Mouse (Mus musculus) urinary bladder, postnatal 4 days (tissue): ENCODE measurements at regions not wholly inside any gene's neighbourhood (a gene's known extent, or its start where the extent isn't known, plus 50 kb on each side); places are given as distances from the start of the nearest gene placed in this dataset.

Experiments used
- DNase-seq, 2 experiments: peaks; one replicate each; pipeline ENCODE4 v3.0.0; 2021 to 2022; ENCODE audit warnings: low spot score in 2 of 2

DNA sequence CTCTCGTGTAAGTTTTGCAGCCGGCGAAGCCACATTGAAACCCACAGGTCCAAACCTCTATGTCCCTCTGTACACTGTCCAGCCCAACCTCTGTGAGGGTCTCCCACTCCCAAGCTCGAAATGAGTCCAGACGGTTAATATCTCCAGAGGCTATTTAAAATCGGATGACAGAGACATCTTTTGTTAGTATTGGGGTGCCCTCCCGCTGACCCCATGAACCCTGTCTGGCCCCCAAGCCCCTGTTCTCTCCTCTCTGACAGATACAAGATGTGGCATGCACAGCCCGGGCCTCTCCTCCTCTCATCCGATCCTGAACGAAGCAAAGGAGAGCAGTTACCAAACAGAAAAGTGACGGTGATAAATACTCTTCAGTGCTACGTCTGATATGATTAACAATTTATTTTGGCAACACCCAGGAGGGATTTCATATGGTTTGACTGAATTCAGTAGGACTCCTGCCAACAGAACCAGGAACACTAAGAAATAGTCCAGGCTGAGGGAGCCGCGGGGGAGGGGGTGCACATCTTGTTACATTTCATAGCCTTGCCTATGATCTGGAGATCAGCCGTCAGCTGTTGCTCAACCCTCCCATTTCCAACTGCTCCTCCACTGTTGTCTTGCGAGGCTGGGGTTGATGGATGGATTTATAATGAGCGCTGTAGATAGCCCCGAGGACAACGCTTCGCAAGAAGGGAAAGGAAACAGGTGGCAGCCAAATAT lies 266.6 kb upstream of the Klf3 start:
- peak; percentile 66 to 67 for DNase-seq

- DNase-seq = no peak
Measured at GRCm38 (mm10) chr5:64537113-64537780, 265.9 kb upstream of the Klf3 start.

DNA sequence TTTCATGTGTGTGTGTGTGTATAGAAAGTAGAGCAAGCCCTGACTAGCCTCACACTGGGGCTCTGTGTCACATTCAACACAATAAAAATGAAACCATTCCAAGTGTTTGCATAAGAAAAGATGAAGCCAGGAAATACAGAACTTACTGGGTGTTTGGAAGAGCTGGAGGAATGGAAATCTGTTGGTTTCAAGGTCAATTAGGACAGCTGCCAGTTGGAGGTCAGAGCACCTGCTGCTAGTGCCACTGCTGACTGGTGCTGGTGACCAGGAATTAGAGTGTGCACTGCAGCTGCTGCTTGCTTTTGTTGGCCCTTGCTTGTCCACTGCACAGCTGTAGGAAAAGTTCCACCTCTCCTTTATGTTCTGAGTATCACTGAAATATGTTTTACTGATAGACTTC lies 261.4 kb upstream of the Klf3 start:
- DNase-seq = no peak

DNA sequence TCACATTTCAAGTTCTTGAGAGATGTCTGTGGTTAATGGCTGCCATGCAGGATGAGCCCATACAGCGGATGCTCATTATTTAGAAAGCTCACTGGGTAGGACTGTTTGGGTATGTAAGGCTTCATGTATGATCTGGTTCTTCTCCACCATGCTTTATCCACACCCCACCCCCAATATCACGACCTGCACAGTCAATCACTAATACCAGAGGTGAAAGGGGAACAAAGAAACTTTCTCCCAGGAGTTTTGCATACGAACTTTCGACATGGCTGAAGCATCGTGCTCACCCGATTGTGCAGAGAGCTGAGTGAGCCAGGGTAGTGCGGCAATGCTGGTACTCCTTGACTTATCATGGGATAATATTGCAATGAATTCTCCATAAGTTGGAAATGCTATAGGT lies 247.3 kb upstream of the Klf3 start:
- no peak for DNase-seq

- peak in 1 of 2 experiments; percentile 26 for DNase-seq
Measured at GRCm38 (mm10) chr5:64566451-64567390, 236.5 kb upstream of the Klf3 start.

DNA sequence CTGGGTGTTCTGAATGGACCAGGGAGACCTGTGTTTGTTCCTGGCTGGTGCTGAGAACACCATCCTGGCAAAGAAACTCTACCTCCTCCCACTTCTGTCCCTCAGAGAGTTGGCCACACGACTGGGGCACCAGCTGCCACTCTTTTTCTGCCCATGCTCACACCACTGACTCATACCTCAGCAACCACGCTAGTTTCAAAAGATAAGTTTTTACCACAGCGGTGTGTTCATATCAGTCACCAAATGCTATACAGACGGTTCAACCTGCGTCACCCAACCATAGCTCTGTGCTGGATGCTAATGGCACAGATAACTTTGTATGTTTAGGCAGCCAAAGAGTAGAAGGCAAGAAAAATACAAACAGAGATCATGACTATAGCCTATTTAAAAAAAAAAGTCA lies 235.4 kb upstream of the Klf3 start:
- peak in 1 of 2 experiments; percentile 13 for DNase-seq

GRCm38 (mm10) chr5:64568294-64568693 lies 234.9 kb upstream of the Klf3 start:
- peak in 1 of 2 experiments; percentile 33 for DNase-seq

DNA sequence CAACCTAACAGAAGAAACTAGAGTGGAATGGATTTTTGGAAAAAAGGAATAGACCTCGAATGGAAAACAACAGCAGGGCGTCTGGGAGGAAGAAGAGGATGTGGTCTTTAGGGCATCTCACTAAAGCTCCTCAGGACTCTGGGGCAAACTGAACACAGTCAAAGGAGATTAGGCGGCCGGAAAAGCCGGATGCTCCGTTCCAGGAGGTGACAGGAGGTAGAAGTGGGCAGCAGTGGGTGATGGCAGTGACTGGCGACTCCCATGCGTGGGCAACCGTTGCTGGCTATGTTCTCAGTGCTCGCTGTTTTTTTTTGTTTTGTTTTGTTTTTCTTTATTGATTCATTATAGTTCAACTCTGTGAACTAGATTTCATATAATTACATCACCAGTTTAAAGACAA lies 228.8 kb upstream of the Klf3 start:
- peak in 1 of 2 experiments; percentile 55 for DNase-seq

- peak in 1 of 2 experiments; percentile 31 for DNase-seq
Measured at GRCm38 (mm10) chr5:64575896-64576295, 227.3 kb upstream of the Klf3 start.

DNA sequence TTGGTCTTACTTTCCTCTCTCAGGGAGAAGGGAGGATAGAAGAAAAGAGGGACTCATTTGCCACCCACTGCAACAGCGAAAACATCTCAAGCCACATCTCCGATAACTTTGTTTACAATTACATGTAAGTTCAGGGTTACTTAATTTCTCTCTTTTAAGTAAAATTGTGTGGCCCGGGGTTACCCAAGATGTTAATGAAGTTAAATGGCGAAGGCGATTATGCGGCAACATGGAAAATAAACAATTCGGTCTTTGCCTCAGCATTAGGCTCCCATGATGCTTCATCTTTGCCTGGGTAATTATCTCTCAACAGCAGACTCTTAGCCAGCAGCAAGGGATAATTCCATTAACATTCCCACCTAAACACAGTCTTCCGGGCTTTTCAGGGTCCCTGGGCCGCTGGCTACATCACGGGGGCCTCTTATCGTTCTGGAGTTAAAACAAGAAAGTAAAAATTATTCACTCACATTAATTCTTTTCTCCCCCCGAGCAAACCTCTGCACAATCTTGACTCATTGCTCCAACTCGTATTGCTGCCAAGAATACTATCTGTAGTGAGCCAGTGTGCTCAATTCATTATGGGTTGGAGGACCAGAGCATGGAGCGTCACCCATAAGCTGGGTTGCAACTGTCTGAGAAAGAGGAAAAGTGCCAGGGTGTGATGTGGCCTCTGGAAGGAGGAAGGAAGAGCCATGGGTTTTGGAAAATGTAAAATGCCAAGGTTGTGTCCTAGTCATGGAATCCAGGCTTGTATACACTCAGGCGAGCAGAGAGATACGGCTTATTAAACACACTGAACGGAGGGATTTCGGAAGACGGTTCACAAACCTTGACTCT lies 226.5 kb upstream of the Klf3 start:
- DNase-seq = no peak

- no peak for DNase-seq
Measured at GRCm38 (mm10) chr5:64577424-64577823, 225.8 kb upstream of the Klf3 start.

- no peak for DNase-seq
Measured at GRCm38 (mm10) chr5:64578536-64578935, 224.7 kb upstream of the Klf3 start.

DNA sequence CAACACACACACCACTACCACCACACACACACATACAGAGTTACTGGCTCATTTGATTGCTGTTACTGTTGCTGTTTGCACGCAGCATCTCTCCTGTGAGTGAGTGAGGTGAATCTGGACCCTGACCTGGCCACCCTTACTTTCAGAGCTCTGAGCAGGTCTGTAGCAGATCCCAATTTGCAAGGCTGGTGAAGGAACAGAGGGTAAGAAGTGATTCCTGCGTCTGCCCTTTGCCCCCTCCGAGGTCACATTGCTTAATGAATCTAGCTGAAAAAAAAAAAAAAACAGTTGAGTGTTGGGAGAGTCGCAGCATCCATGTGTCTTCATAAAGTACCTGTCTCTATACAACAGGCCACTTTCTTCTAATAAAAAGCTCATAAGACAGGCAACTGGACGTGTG lies 224.1 kb upstream of the Klf3 start:
- no peak for DNase-seq

DNA sequence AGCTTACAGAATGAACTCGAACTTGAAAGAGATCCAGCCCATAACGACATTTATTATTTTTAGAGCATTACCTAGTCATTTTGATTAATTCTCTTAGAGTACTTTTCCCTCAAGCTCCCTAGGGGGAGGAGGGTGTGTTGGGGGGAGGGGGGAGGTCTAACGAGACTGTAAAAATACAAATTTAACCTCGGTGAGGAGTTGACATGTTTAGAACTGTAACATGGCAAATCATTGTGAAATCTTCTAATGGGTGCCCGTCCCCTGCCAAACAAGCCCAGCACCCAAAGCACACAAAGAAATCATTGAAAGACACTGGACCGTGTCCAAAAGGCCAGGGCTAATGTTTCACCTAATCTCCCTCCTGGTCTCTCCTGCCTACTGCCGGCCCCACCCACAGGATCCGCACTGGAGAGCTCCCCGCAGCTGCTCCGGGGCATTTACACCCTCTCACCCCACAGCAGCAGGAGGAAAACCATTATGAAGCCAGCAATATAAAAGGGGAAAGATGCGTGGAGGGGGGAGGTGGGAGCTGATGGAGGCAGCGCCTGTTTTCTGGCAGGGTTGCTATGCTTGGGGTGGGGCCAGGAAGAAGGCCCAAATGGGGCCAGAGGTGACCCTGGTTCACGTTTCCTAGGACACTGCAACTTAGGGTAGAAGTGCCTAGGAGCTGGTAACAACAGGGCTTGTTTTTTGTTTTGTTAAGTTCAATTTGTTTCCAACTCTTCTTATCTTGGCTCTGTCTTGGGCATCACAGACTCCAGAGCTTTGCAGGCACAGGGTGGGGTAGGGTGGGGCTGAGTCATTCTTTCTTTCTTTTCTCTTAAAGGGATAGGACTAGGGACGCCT lies 223.5 kb upstream of the Klf3 start:
- peak in 1 of 2 experiments; percentile 66 for DNase-seq

GRCm38 (mm10) chr5:64580340-64580723 lies 222.9 kb upstream of the Klf3 start:
- no peak for DNase-seq

GRCm38 (mm10) chr5:64580786-64581445 lies 222.3 kb upstream of the Klf3 start:
- DNase-seq = no peak

DNA sequence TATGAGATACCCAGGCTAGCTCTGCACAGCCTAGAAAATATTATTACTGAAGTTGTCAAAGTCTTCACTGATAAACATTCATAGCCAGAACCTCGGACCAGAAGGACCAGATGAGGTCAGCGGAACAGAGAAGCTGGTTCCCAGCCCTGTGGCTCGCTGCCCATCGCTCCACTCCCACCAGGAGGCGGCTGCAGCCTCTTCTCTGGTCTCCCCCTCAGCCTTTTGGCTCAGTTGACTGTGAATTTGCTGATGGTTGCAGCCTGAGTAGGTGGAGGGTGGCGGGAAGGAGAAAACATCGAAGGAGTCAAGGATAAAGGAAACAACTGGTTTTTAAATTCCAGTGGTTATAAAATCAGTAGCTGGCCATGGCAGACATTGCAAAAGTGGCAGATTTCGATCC lies 221.7 kb upstream of the Klf3 start:
- DNase-seq = peak; percentile 77 to 83

GRCm38 (mm10) chr5:64582031-64582430 lies 221.2 kb upstream of the Klf3 start:
- no peak for DNase-seq

DNA sequence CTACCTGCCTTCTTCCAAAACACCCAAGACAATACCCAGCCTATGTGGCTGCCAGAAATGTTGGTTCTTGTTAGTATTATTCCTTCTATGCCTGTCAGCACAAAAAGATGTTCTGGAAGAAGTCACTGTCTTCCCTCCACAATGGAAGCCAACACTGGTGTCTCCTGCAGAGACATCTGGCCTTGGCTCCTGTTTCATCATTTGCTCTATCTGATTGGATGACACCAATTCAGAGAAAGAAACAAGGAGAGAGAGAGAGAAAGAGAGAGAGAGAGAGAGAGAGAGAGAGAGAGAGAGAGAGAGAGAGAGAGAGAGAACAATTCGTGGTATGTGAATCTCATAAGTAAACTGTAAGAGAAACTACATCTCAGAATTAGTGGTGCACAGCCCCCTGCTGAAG lies 218.9 kb upstream of the Klf3 start:
- no peak for DNase-seq
